Mouse (Mus musculus) kidney, postnatal 25 days (tissue): ENCODE measurements around the gene Odc1.
A peak's percentile ranks its signal among the peaks of the same experiment; 100 is the strongest.

Experiments
- DNase-seq, 2 experiments: peaks; one replicate each; pipeline ENCODE4 v3.0.0; 2021; ENCODE audit warnings: mixed read lengths in 2 of 2

Gene Odc1

GRCm38 (mm10) chr12:17588906-17589612 lies 44.5 kb downstream of the Odc1 start:
- peak in 1 of 2 experiments; percentile 7 for DNase-seq

- DNase-seq = no peak
Measured at GRCm38 (mm10) chr12:17591249-17591648, 46.7 kb downstream of the Odc1 start.

- no peak for DNase-seq
Measured at GRCm38 (mm10) chr12:17593956-17594355, 49.4 kb downstream of the Odc1 start.

- DNase-seq = no peak
Measured at GRCm38 (mm10) chr12:17594701-17595100, 50.1 kb downstream of the Odc1 start.

- no peak for DNase-seq
Measured at GRCm38 (mm10) chr12:17595166-17595565, 50.6 kb downstream of the Odc1 start.
